Comparison of ENCODE assay signal across 16 mouse cellular contexts in the genomic region with DNA sequence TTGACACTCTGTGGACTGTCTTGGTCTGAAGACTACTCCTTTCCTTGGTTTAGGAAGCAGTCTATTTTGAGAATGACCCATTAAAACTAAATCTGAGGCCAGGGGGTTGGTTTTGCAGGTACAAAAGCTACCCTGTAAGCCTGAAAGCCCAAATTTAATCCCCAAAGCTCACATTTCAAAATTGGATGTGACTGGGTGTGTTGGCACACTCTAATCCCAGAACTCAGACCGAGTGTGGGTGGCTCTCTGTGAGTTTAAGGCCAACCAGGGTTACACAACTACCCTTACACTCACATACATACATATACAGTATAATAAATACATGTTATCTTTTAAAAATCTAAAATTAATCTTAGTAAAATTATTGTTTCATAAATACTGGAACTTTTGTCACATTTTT.
"Had no signal": no experiment of that assay in that cellular context is flagged by ENCODE, and none has a peak within 500 bp of the region (broad histone marks: within the 10 kb centered on the region; RNA-seq: fewer than 3 reads in every experiment).

No protein-coding gene starts in this region.

- DNase-seq: heart, postnatal 10 days; heart, postnatal 14 days; heart, postnatal 36 days; heart, postnatal 4 days; kidney, adult 11 months; kidney, adult 18-20 months; kidney, adult 2 months; kidney, adult 8-10 months; kidney, adult 9 months; kidney, postnatal 10 days; kidney, postnatal 14 days; kidney, postnatal 25 days; kidney, postnatal 36 days; kidney, postnatal 4 days; layer of hippocampus, adult 9-11 months; layer of hippocampus, postnatal 36 days had no signal
